ENCODE assay signal across 8 mouse cellular contexts in the genomic region with DNA sequence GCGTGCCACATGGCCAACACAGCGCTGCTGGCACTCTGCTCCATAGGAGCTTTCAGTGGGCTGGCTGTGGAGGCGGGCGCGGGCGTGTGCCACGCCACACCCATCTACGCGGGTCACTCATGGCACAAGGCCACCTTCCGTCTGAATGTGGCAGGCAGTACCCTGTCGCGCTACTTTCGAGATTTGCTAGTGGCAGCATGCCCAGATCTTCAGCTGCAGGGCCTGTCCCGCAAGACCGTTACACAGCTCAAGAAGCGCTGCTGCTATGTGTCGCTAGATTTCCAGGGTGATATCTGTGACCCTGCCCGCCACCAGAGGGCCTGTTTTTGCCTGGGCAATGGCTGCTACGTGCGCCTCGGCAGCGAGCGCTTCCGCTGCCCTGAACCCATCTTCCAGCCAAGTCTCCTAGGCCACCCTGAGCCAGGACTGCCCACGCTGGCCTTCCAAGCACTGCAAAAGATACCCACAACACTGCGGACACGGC. TPM values are rescaled to one million over a fixed set of nuclear protein-coding genes. Genes with fewer than 3 reads are reported as not detected.
DNase-seq lines count a peak whose midpoint lies in the region; ATAC-seq and TF ChIP-seq lines count a peak whose summit lies in the region.

No protein-coding gene starts in this region.

- peak overlapping the region; percentile 51; the same call in 1 of the 2 replicates for H3K27ac ChIP-seq in forebrain, embryonic 13.5 days
- no peak overlapping the region for H3K27ac ChIP-seq in heart, postnatal 0 days (ENCODE audit: low read depth)
- no peak overlapping the region for H3K27ac ChIP-seq in lung, embryonic 15.5 days
- H3K27ac ChIP-seq in olfactory bulb, adult 2 months (ENCODE audit: insufficient read depth, low read depth, low read length) = no peak overlapping the region; the same call in 1 of the 2 replicates

- H3K36me3 ChIP-seq in forebrain, embryonic 13.5 days (ENCODE audit: poor library complexity, severe bottlenecking) = peaks cover 6% of the 10 kb centered on the region; the same call in 1 of the 2 replicates
- H3K36me3 ChIP-seq in heart, postnatal 0 days (replicated peaks; ENCODE audit: control insufficient read depth, insufficient read depth, low read length) = no peaks in the 10 kb centered on the region
- H3K36me3 ChIP-seq in lung, embryonic 15.5 days = no peaks in the 10 kb centered on the region

- peak; percentile 56 for TF ChIP-seq CTCF in heart, postnatal 0 days (IDR thresholded peaks at IDR 0.05; ENCODE audit: low read depth)
- peak; percentile 46; the same call in 1 of the 2 replicates for TF ChIP-seq CTCF in olfactory bulb, adult 2 months (IDR thresholded peaks at IDR 0.05; ENCODE audit: insufficient read depth, low read depth, low read length)

- H3K4me3 ChIP-seq in forebrain, embryonic 13.5 days = no peak overlapping the region
- H3K4me3 ChIP-seq in heart, postnatal 0 days (ENCODE audit: low read depth, low read length) = peak overlapping the region; percentile 34
- H3K4me3 ChIP-seq in lung, embryonic 15.5 days = peak overlapping the region; percentile 22; the same call in 1 of the 2 replicates
- H3K4me3 ChIP-seq in olfactory bulb, adult 2 months (ENCODE audit: insufficient read depth, low read depth, low read length) = 0 out of 2 replicates have a peak overlapping the region, but pooled peaks have one; percentile 10

- H3K4me1 ChIP-seq in forebrain, embryonic 13.5 days = peaks cover 49% of the 10 kb centered on the region
- peaks cover 20% of the 10 kb centered on the region for H3K4me1 ChIP-seq in heart, postnatal 0 days (ENCODE audit: control insufficient read depth, insufficient read depth)
- H3K4me1 ChIP-seq in lung, embryonic 15.5 days = peaks cover 39% of the 10 kb centered on the region
- H3K4me1 ChIP-seq in olfactory bulb, adult 2 months (ENCODE audit: control insufficient read depth, insufficient read depth, low read length) = peaks cover 61% of the 10 kb centered on the region

- H3K27me3 ChIP-seq in forebrain, embryonic 13.5 days = peaks cover 28% of the 10 kb centered on the region
- peaks cover 20% of the 10 kb centered on the region for H3K27me3 ChIP-seq in heart, postnatal 0 days (ENCODE audit: control insufficient read depth, insufficient read depth, low read length)
- H3K27me3 ChIP-seq in lung, embryonic 15.5 days = peaks cover 25% of the 10 kb centered on the region

- peak overlapping the region; percentile 47 for H3K4me2 ChIP-seq in forebrain, embryonic 13.5 days
- peak overlapping the region; percentile 57 for H3K4me2 ChIP-seq in heart, postnatal 0 days (ENCODE audit: low read depth, low read length)
- H3K4me2 ChIP-seq in lung, embryonic 15.5 days = peak overlapping the region; percentile 54

- ATAC-seq in cerebellum, adult (ENCODE audit: insufficient number of reproducible peaks, low FRiP score, low TSS enrichment) = peak; percentile 71
- ATAC-seq in forebrain, embryonic 13.5 days = peak; percentile 69
- peak; percentile 67 for ATAC-seq in heart, postnatal 0 days (ENCODE audit: insufficient read depth, low read depth)
- ATAC-seq in lung, embryonic 15.5 days (ENCODE audit: borderline replicate concordance, extremely low read depth, low FRiP score, low TSS enrichment) = peak; percentile 51

- TF ChIP-seq POLR2A in olfactory bulb, adult 2 months (IDR thresholded peaks at IDR 0.05; ENCODE audit: insufficient read depth, low read depth, low read length) = no peak

- DNase-seq in CD8-positive naive resting alpha-beta T cell, adult 2 months (ENCODE audit: low read depth in 2 of 2, low spot score in 2 of 2) = peak; percentile 20 to 37
- DNase-seq in heart, postnatal 0 days (ENCODE audit: low spot score) = peak; percentile 52
- DNase-seq in kidney, postnatal 25 days = peak; percentile 72 to 79
- DNase-seq in thymus, postnatal 0 days (ENCODE audit: low spot score) = peak; percentile 67

- no peaks in the 10 kb centered on the region for H3K9me3 ChIP-seq in forebrain, embryonic 13.5 days (replicated peaks)
- no peaks in the 10 kb centered on the region for H3K9me3 ChIP-seq in heart, postnatal 0 days (replicated peaks; ENCODE audit: control insufficient read depth, low read length)
- no peaks in the 10 kb centered on the region for H3K9me3 ChIP-seq in lung, embryonic 15.5 days

- no peak for TF ChIP-seq EP300 in heart, postnatal 0 days (IDR thresholded peaks at IDR 0.05; ENCODE audit: low read depth)

- H3K9ac ChIP-seq in forebrain, embryonic 13.5 days = peak overlapping the region; percentile 43; the same call in 1 of the 2 replicates
- 0 out of 2 replicates have a peak overlapping the region, but pooled peaks have one; percentile 27 for H3K9ac ChIP-seq in heart, postnatal 0 days (replicated peaks; ENCODE audit: low read depth, low read length)
- H3K9ac ChIP-seq in lung, embryonic 15.5 days = no peak overlapping the region

- 27% methylated on average over 27 of the region's 27 CpGs for WGBS in forebrain, embryonic 13.5 days
- 14% methylated on average over 27 of the region's 27 CpGs for WGBS in heart, postnatal 0 days
- 22% methylated on average over 27 of the region's 27 CpGs for WGBS in lung, embryonic 15.5 days
- WGBS in olfactory bulb, adult 2 months = 13% methylated on average over 27 of the region's 27 CpGs

RNA-seq across cellular contexts. Expression of gene Actl10, which starts 0.9 kb away (rescaled TPM):
- 0.49 and 0.68 TPM in 2 replicates for polyA plus RNA-seq in forebrain, embryonic 13.5 days (2015; fragmentation: Nextera tagmentation; extraction: Ambion mirVana)
- total RNA-seq in heart, postnatal 0 days (2014; rRNA removed; ENCODE audit: low replicate concordance) = 0.23 TPM in 1 of 2 replicates, not detected in the other
- not detected in 2 replicates for polyA plus RNA-seq in heart, postnatal 0 days (2015; fragmentation: Nextera tagmentation; extraction: Ambion mirVana)
- 0.20 and 0.22 TPM in 2 replicates for polyA plus RNA-seq in lung, embryonic 15.5 days (2015; fragmentation: Nextera tagmentation; extraction: Ambion mirVana)
- not detected in 2 replicates for polyA plus RNA-seq in olfactory bulb, adult 2 months (2012; ENCODE audit: insufficient read depth, insufficient read length, low replicate concordance, missing spikeins)
- polyA plus RNA-seq in thymus, postnatal 0 days (2015; fragmentation: Nextera tagmentation; extraction: Ambion mirVana) = 0.09 and 0.10 TPM in 2 replicates

RNA-seq across cellular contexts. Expression of gene 1700003F12Rik, which starts 5.6 kb away (rescaled TPM):
- 1.4 TPM in 2 replicates for polyA plus RNA-seq in forebrain, embryonic 13.5 days (2015; fragmentation: Nextera tagmentation; extraction: Ambion mirVana)
- total RNA-seq in heart, postnatal 0 days (2014; rRNA removed; ENCODE audit: low replicate concordance) = 2.0 TPM in 1 of 2 replicates, not detected in the other
- polyA plus RNA-seq in heart, postnatal 0 days (2015; fragmentation: Nextera tagmentation; extraction: Ambion mirVana) = 0.70 and 1.1 TPM in 2 replicates
- polyA plus RNA-seq in lung, embryonic 15.5 days (2015; fragmentation: Nextera tagmentation; extraction: Ambion mirVana) = 0.81 and 0.91 TPM in 2 replicates
- not detected in 2 replicates for polyA plus RNA-seq in olfactory bulb, adult 2 months (2012; ENCODE audit: insufficient read depth, insufficient read length, low replicate concordance, missing spikeins)
- 1.1 and 2.6 TPM in 2 replicates for polyA plus RNA-seq in thymus, postnatal 0 days (2015; fragmentation: Nextera tagmentation; extraction: Ambion mirVana)

RNA-seq across cellular contexts. Expression of gene Necab3, which starts 6.2 kb away (rescaled TPM):
- 19.8 and 25.4 TPM in 2 replicates for polyA plus RNA-seq in forebrain, embryonic 13.5 days (2015; fragmentation: Nextera tagmentation; extraction: Ambion mirVana)
- 2.8 and 3.9 TPM in 2 replicates for total RNA-seq in heart, postnatal 0 days (2014; rRNA removed; ENCODE audit: low replicate concordance)
- polyA plus RNA-seq in heart, postnatal 0 days (2015; fragmentation: Nextera tagmentation; extraction: Ambion mirVana) = 1.3 and 2.0 TPM in 2 replicates
- polyA plus RNA-seq in lung, embryonic 15.5 days (2015; fragmentation: Nextera tagmentation; extraction: Ambion mirVana) = 2.1 and 2.9 TPM in 2 replicates
- polyA plus RNA-seq in olfactory bulb, adult 2 months (2012; ENCODE audit: insufficient read depth, insufficient read length, low replicate concordance, missing spikeins) = not detected in 2 replicates
- polyA plus RNA-seq in thymus, postnatal 0 days (2015; fragmentation: Nextera tagmentation; extraction: Ambion mirVana) = 5.1 TPM in 2 replicates

RNA-seq across cellular contexts. Expression of gene E2f1, which starts 17.2 kb away (rescaled TPM):
- polyA plus RNA-seq in forebrain, embryonic 13.5 days (2015; fragmentation: Nextera tagmentation; extraction: Ambion mirVana) = 20.8 and 22.8 TPM in 2 replicates
- 8.4 and 11.0 TPM in 2 replicates for total RNA-seq in heart, postnatal 0 days (2014; rRNA removed; ENCODE audit: low replicate concordance)
- 6.1 and 6.4 TPM in 2 replicates for polyA plus RNA-seq in heart, postnatal 0 days (2015; fragmentation: Nextera tagmentation; extraction: Ambion mirVana)
- 28.1 and 31.2 TPM in 2 replicates for polyA plus RNA-seq in lung, embryonic 15.5 days (2015; fragmentation: Nextera tagmentation; extraction: Ambion mirVana)
- polyA plus RNA-seq in olfactory bulb, adult 2 months (2012; ENCODE audit: insufficient read depth, insufficient read length, low replicate concordance, missing spikeins) = not detected in 2 replicates
- 14.7 and 16.8 TPM in 2 replicates for polyA plus RNA-seq in thymus, postnatal 0 days (2015; fragmentation: Nextera tagmentation; extraction: Ambion mirVana)

RNA-seq across cellular contexts. Expression of gene Pxmp4, which starts 51.0 kb away (rescaled TPM):
- 10.7 and 13.0 TPM in 2 replicates for polyA plus RNA-seq in forebrain, embryonic 13.5 days (2015; fragmentation: Nextera tagmentation; extraction: Ambion mirVana)
- total RNA-seq in heart, postnatal 0 days (2014; rRNA removed; ENCODE audit: low replicate concordance) = 29.4 and 97.5 TPM in 2 replicates
- polyA plus RNA-seq in heart, postnatal 0 days (2015; fragmentation: Nextera tagmentation; extraction: Ambion mirVana) = 40.0 and 42.7 TPM in 2 replicates
- 26.4 and 29.1 TPM in 2 replicates for polyA plus RNA-seq in lung, embryonic 15.5 days (2015; fragmentation: Nextera tagmentation; extraction: Ambion mirVana)
- polyA plus RNA-seq in olfactory bulb, adult 2 months (2012; ENCODE audit: insufficient read depth, insufficient read length, low replicate concordance, missing spikeins) = not detected in 2 replicates
- polyA plus RNA-seq in thymus, postnatal 0 days (2015; fragmentation: Nextera tagmentation; extraction: Ambion mirVana) = 51.8 and 52.1 TPM in 2 replicates
